Mouse (Mus musculus) kidney, adult 2 months (tissue): ENCODE measurements around the gene Comp.

Experiments
- CTCF ChIP-seq: fragments of 200-500 bp; conservative IDR thresholded peaks from 2 replicates; pipeline ENCODE4 v1.5.1; 2011; ENCODE audit warnings: low read depth, mild to moderate bottlenecking, control low read depth, low read length, moderate library complexity, mixed read lengths; ENCODE audit not compliant: insufficient read depth, insufficient read length
- POLR2A ChIP-seq: fragments of 200-500 bp; IDR thresholded peaks from one replicate; pipeline ENCODE4 v1.6.1; 2011; ENCODE audit warnings: low read depth, low read length, control low read depth

DNA sequence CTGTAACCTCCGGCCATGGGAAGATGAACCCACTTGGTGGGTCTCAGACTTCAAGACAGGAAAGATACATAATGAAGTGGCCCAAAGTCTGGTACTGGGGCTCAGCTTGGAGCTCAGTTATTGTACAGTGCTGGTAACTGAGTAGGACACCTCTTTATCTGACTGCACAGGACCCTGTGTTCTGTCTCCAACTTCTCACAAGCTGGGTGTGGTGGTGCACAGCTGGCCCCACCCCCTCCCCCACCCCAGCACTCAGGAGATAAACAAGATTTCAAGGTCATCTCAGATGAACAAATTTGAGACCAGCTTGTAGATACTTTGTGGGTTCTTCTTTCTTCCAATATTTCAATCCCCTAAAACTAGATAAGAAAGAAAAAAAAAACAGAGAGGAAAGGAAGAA, 17.2 kb upstream of the Comp start:
- TF ChIP-seq POLR2A (no peak), CTCF (no peak)
